Mouse (Mus musculus) MEL (cell line): ENCODE measurements at regions not wholly inside any gene's neighbourhood (a gene's known extent, or its start where the extent isn't known, plus 50 kb on each side); places are given as distances from the start of the nearest gene placed in this dataset.

Experiments used
- CHD2 ChIP-seq: IDR thresholded peaks from 2 replicates; pipeline ENCODE4 v1.6.1; 2011; ENCODE audit warnings: low read length, improper control_type of control experiment
- CTCF ChIP-seq, 3 experiments: IDR thresholded peaks in 2 of 3; conservative IDR thresholded peaks in 1 of 3; 2 replicates each; pipeline ENCODE4 v1.5.1; 2011 to 2012; ENCODE audit warnings: low read length in 3 of 3, low read depth in 2 of 3, mild to moderate bottlenecking in 2 of 3, improper control_type of control experiment in 1 of 3, inconsistent platforms in 1 of 3, mixed read lengths in 1 of 3, moderate library complexity in 1 of 3; ENCODE audit not compliant: control insufficient read depth in 1 of 3, insufficient read depth in 1 of 3, poor library complexity in 1 of 3, severe bottlenecking in 1 of 3
- ELF1 ChIP-seq: IDR thresholded peaks from 2 replicates; pipeline ENCODE4 v1.6.1; 2014; ENCODE audit warnings: low read depth, mild to moderate bottlenecking, inconsistent platforms, low read length, improper control_type of control experiment, moderate library complexity
- MAFK ChIP-seq: IDR thresholded peaks from 2 replicates; pipeline ENCODE4 v1.6.1; 2011; ENCODE audit warnings: low read depth, mild to moderate bottlenecking, low read length, improper control_type of control experiment, borderline replicate concordance
- MAX ChIP-seq: IDR thresholded peaks from 2 replicates; pipeline ENCODE4 v1.6.1; 2011; ENCODE audit warnings: low read length, improper control_type of control experiment
- NELFE ChIP-seq: IDR thresholded peaks from 2 replicates; pipeline ENCODE4 v1.6.1; 2011; ENCODE audit warnings: low read depth, low read length, improper control_type of control experiment
- NRF1 ChIP-seq: IDR thresholded peaks from 2 replicates; pipeline ENCODE4 v1.6.1; 2014; ENCODE audit warnings: low read depth, mild to moderate bottlenecking, inconsistent platforms, low read length, improper control_type of control experiment, moderate library complexity; ENCODE audit not compliant: poor library complexity, insufficient read depth, severe bottlenecking
- POLR2AphosphoS2 ChIP-seq: IDR thresholded peaks from 2 replicates; pipeline ENCODE4 v1.6.1; 2011; ENCODE audit warnings: low read length, improper control_type of control experiment
- TCF12 ChIP-seq: IDR thresholded peaks from 2 replicates; pipeline ENCODE4 v1.6.1; 2014; ENCODE audit warnings: low read depth, mild to moderate bottlenecking, inconsistent platforms, low read length, improper control_type of control experiment, moderate library complexity
- USF1 ChIP-seq: IDR thresholded peaks from 2 replicates; pipeline ENCODE4 v1.6.1; 2014; ENCODE audit warnings: low read depth, mild to moderate bottlenecking, inconsistent platforms, low read length, improper control_type of control experiment, moderate library complexity
- ZC3H11A ChIP-seq: IDR thresholded peaks from 2 replicates; pipeline ENCODE4 v1.6.1; 2012; ENCODE audit warnings: low read depth, mild to moderate bottlenecking, inconsistent platforms, low read length, improper control_type of control experiment
- ZKSCAN1 ChIP-seq: IDR thresholded peaks from 2 replicates; pipeline ENCODE4 v1.6.1; 2012; ENCODE audit warnings: low read depth, mild to moderate bottlenecking, inconsistent platforms, low read length, improper control_type of control experiment, moderate library complexity

DNA sequence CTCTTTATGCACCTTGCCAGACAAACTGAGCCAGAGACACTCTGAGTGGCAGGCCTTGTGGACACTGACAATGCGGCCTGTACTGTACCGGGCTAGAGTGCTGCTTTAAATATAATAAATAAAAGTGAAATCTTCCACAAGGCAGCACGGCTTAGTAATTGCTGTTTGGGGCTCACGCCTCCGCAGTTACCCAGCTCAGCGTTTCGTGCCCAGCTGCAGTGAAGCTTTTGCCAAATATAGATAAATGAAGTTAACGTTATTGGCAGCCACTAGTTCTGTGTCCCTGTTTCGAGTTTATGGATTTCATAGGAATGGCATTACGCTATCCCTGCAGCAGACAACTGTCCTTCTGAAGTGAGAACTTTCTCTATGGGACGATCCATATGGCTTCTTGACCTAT lies 429.7 kb upstream of the Id2 start:
- no peak for TF ChIP-seq MAFK
- no peak for TF ChIP-seq ELF1
- TF ChIP-seq POLR2AphosphoS2, result no peak
- no peak for TF ChIP-seq NRF1
- no peak for TF ChIP-seq TCF12
- TF ChIP-seq CTCF (IDR thresholded peaks at IDR 0.05 in 2 of 3, conservative IDR thresholded peaks at IDR 0.05 in 1 of 3; ENCODE audit: control insufficient read depth in 1 of 3, insufficient read depth in 1 of 3, low read depth in 2 of 3, low read length in 3 of 3, poor library complexity in 1 of 3, severe bottlenecking in 1 of 3), result no peak
- TF ChIP-seq NELFE, result no peak
- no peak for TF ChIP-seq MAX
- TF ChIP-seq ZKSCAN1, result no peak
- TF ChIP-seq CHD2, result no peak
- no peak for TF ChIP-seq USF1
- TF ChIP-seq ZC3H11A, result no peak
